Mouse (Mus musculus): Measurements from ENCODE around the gene Tmprss6.

DNA sequence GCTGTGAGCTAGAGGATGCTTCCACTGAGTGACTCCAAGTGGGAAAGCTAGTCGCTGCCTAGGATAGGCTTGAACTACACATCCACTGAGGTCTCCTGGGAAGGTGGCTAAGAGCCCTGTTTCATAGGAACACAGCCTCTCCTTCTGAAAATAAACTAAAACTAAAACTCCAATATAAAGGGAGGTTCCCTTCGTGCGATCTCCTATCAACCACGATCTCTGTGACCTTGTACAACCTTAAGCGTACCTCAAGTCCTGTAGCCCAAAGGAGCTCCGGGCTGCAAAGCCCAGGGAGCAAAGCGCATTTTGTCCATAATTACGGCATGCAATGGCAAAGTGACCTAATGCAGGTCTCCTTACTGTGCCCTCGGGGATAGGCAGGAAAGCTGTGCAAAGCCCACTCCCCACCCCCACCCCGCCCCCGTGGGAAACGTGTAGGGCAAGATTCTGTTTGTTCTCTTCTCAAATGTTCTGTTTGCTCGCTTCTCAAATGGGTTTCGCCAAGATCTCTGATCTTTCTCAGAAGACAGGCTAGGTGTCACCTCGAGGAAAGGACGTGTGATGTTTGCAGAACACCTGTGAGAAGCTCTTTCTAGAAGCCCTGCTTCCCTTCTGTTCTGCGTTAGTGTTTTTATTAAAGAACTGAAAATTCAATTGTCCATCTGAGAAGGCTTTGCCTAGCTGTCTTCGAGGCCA lies 34.2 kb upstream of the Tmprss6 start:
- no peak for TF ChIP-seq CTCF (IDR thresholded peaks at IDR 0.05; ENCODE audit: extremely low read depth, insufficient read length, insufficient replicate concordance, low read depth, low read length)
- TF ChIP-seq POLR2A (IDR thresholded peaks at IDR 0.05; ENCODE audit: low read depth, low read length): no peak

All from small intestine, adult 2 months (tissue).